Mouse (Mus musculus) neural tube, embryonic 12.5 days (tissue): ENCODE results near the gene Sp2. TPM values are rescaled to one million over a fixed set of nuclear protein-coding genes. Genes with fewer than 3 reads are reported as not detected.

Source experiments
- ATAC-seq: fragments of 200-750 bp; cut with Nextera tagmentation; 2 replicates; pipeline ENCODE4 v1.8.0; 2017; ENCODE audit warnings: low read depth, mild to moderate bottlenecking, moderate TSS enrichment, moderate library complexity; ENCODE audit not compliant: low FRiP score
- H3K27ac ChIP-seq: fragments of 300-500 bp; sonication (generic); 2 replicates; pipeline ENCODE4 v1.5.1; 2016
- H3K27me3 ChIP-seq: fragments of 300-500 bp; sonication (generic); replicated peaks from 2 replicates; pipeline ENCODE4 v1.6.1; 2016; ENCODE audit warnings: mild to moderate bottlenecking
- H3K36me3 ChIP-seq: fragments of 300-500 bp; sonication (generic); 2 replicates; pipeline ENCODE4 v1.6.1; 2016; ENCODE audit warnings: mild to moderate bottlenecking
- H3K4me1 ChIP-seq: fragments of 300-500 bp; sonication (generic); 2 replicates; pipeline ENCODE4 v1.6.1; 2016
- H3K4me2 ChIP-seq: fragments of 300-500 bp; sonication (generic); replicated peaks from 2 replicates; pipeline ENCODE4 v1.6.1; 2016; ENCODE audit warnings: mild to moderate bottlenecking
- H3K4me3 ChIP-seq: fragments of 300-500 bp; sonication (generic); 2 replicates; pipeline ENCODE4 v1.5.1; 2016
- H3K9ac ChIP-seq: fragments of 300-500 bp; sonication (generic); 2 replicates; pipeline ENCODE4 v1.6.1; 2016; ENCODE audit warnings: mild to moderate bottlenecking
- H3K9me3 ChIP-seq: fragments of 300-500 bp; sonication (generic); 2 replicates; pipeline ENCODE4 v1.6.1; 2016; ENCODE audit warnings: mild to moderate bottlenecking
- WGBS: fragments of 180-500 bp; shearing (Covaris S2); methylation state at CpG from one replicate; pipeline ENCODE4 v1.1.7; 2016; 5-methylcytosine and 5-hydroxymethylcytosine counted together
- polyA plus RNA-seq: library from polyadenylated mRNA; unstranded; fragments of >200 nt; fragmentation: Nextera tagmentation; extraction: Ambion mirVana; gene quantifications from 2 replicates; pipeline ENCODE4 v1.2.1, GENCODE M21; 2016

Sp2 gene
- polyA plus RNA-seq, 1 experiment from 2014 or later, result 20.4 TPM

DNA sequence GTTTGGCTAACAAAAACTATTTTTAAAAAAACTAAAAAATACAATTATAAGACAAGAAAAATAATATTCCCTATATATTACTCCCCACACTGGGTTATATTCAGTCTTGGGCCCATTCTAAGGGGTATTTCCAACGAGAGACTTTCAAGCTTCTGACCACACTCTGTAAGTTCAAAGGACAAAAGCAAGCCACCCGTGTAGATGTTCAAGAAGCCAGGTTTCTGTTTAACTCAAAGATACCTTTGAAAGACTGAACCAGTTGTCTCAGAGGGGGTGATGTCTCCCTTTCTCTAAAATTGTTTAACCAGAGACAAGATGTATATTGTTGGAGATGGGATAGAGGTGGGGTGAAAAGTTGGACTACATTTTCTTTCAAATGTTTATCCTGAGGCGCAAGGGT is 16.6 kb downstream of the Sp2 start:
- no peak overlapping the region for H3K27ac ChIP-seq
- 91% methylated on average over 3 of the region's 3 CpGs for WGBS
- ATAC-seq, result no peak

DNA sequence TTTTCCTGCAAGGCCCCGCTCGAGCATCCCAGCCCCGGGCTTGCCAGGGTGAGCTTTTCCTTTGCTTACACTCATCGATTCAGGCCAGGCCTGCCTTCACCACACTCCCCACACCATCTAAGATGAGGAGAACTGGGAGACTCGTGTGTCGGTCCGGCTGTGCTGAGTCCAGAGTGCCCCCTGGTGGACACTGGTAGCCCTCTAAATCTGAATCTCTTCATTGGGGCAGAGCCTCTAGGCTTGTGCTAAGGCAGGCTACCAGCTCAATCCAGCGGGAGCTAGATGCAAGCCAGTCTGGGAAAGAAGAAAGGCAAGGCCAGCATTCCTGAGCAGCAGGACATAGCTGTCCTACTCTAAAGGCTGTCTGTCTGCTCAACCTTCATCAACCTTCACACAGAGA is 19.2 kb downstream of the Sp2 start:
- no peaks in the 10 kb centered on the region for H3K9me3 ChIP-seq
- ATAC-seq, result 0 out of 2 replicates have a peak, but pooled peaks have one; percentile 37
- H3K4me1 ChIP-seq, result peaks cover under 1% of the 10 kb centered on the region; the same call in 1 of the 2 replicates
- no peaks in the 10 kb centered on the region for H3K27me3 ChIP-seq
- H3K9ac ChIP-seq, result no peak overlapping the region
- WGBS, result 20% methylated on average over 8 of the region's 8 CpGs
- H3K4me2 ChIP-seq, result no peak overlapping the region
- H3K36me3 ChIP-seq, result peaks cover 41% of the 10 kb centered on the region
- H3K4me3 ChIP-seq, result no peak overlapping the region
- H3K27ac ChIP-seq, result no peak overlapping the region

More for the DNA sequence above, 16.6 kb downstream of the Sp2 start:
- Histone ChIP-seq H3K36me3 (peaks cover 19% of the 10 kb centered on the region), H3K27me3 (no peaks in the 10 kb centered on the region), H3K9ac (no peak overlapping the region), H3K4me1 (peaks cover 5% of the 10 kb centered on the region; the same call in 1 of the 2 replicates), H3K4me2 (no peak overlapping the region), H3K9me3 (no peaks in the 10 kb centered on the region), H3K4me3 (no peak overlapping the region)

DNA sequence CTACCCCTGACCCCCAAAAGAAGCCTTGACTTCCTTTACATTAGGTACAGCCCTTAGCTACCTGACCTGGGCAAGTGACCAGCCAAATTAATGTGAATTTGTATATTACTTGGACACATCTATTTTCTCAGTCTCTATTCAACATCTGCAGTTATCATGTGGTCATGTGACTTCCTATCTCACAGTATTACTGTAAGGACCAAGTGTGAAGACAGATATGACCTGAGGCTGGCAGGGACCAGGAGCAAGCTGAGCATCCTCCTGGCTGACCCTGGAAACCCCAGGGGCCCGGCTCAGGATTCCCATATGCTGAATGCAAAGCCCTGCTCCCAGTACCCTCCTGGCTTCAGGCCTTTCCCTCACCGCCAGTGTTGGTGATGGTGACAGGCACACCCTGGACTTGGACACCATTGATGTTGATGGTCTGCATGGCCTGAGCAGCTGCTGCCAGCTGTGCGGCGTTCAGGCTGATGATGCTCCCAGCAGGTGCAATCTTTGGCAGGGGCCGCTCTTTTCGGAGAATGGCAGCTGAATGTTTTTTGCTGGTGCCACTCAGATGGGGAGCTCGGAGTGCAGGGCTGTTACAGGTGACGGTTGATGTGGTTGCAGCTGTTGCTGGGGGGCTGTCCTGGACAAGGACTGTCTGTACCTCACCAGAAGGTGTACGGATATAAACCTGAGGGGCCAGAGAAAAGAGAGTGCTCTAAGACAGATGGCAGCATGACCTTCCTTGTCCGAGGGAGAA is 25.5 kb downstream of the Sp2 start:
- Histone ChIP-seq H3K27ac (no peak overlapping the region), H3K4me1 (no peaks in the 10 kb centered on the region), H3K9me3 (no peaks in the 10 kb centered on the region), H3K27me3 (no peaks in the 10 kb centered on the region), H3K9ac (no peak overlapping the region), H3K4me2 (no peak overlapping the region), H3K36me3 (peaks cover 88% of the 10 kb centered on the region), H3K4me3 (no peak overlapping the region)
- ATAC-seq, result no peak
- WGBS, result 92% methylated on average over 10 of the region's 10 CpGs

DNA sequence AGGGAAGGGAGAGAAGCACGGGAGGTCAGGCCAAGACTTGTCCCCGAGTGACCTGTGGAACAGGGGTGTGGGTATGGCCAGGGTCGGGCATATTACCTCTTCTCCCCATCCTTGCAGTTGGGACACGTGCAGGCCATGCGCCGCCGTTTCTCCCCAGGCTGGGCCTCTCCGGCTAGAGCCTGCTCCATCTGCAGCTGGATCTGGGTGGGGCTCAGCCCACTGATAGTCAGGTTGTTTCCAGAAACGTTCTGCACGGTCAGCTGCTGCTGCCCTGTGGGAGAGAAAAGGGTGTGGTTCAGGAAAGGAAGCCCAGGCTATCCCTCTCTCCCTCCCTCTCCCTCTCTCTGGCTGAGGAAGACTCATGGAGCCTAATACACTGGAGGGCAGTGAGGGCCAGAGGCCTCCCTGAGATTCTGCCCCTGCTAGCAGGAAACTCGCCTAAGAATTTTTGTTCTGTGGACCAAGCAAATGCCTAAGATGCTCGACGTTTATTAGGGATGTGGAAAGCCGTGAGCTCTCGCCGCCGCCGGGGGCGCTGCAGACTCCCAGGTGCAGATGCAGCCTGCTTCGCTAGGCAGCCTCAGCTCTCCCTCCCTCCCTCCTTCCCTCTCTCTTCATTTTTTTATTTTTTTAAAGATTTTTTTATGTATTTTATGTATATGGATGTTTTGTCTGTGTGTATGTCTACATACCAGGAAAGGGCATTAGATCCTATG is 26.6 kb downstream of the Sp2 start:
- no peak overlapping the region for H3K4me2 ChIP-seq
- H3K27ac ChIP-seq, result no peak overlapping the region
- no peak for ATAC-seq
- no peaks in the 10 kb centered on the region for H3K9me3 ChIP-seq
- H3K36me3 ChIP-seq, result peaks cover 88% of the 10 kb centered on the region
- H3K9ac ChIP-seq, result no peak overlapping the region
- no peaks in the 10 kb centered on the region for H3K27me3 ChIP-seq
- H3K4me1 ChIP-seq, result no peaks in the 10 kb centered on the region
- H3K4me3 ChIP-seq, result no peak overlapping the region
- WGBS, result 66% methylated on average over 20 of the region's 20 CpGs

DNA sequence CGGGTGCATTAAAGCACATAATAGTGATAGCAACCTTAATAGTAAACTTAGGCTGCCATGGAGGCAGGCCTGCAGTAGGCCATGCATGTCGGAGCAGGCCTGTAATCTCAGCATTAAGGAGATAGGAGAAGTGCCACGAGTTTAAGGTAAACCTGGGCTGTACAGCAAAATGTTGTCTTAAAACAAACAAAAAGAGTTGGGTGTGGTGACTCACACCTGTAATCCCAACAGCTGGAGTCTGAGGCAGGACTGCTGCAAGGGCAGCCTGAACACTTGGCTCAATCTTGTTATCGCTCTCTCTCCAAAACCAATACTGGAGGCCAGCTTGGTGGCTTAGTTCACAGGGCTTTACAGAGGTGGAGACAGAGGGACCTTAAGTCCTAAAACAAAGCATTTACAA is 27.7 kb downstream of the Sp2 start:
- no peaks in the 10 kb centered on the region for H3K9me3 ChIP-seq
- no peak overlapping the region for H3K4me3 ChIP-seq
- no peak overlapping the region for H3K9ac ChIP-seq
- no peak for ATAC-seq
- no peak overlapping the region for H3K27ac ChIP-seq
- H3K4me2 ChIP-seq, result no peak overlapping the region
- H3K36me3 ChIP-seq, result peaks cover 83% of the 10 kb centered on the region
- H3K27me3 ChIP-seq, result no peaks in the 10 kb centered on the region
- no peaks in the 10 kb centered on the region for H3K4me1 ChIP-seq
- 94% methylated on average over 4 of the region's 4 CpGs for WGBS

- no peak overlapping the region for H3K4me2 ChIP-seq
- H3K9me3 ChIP-seq, result no peaks in the 10 kb centered on the region
- 80% methylated on average over 6 of the region's 6 CpGs for WGBS
- peaks cover 67% of the 10 kb centered on the region for H3K36me3 ChIP-seq
- H3K9ac ChIP-seq, result no peak overlapping the region
- H3K4me3 ChIP-seq, result no peak overlapping the region
- H3K27me3 ChIP-seq, result no peaks in the 10 kb centered on the region
- H3K4me1 ChIP-seq, result no peaks in the 10 kb centered on the region
- H3K27ac ChIP-seq, result no peak overlapping the region
- ATAC-seq, result no peak
Measured at GRCm38 (mm10) chr11:96952896-96953295, 29.9 kb downstream of the Sp2 start.

- WGBS, result 88% methylated on average over 10 of the region's 10 CpGs
- Histone ChIP-seq H3K36me3 (peaks cover 62% of the 10 kb centered on the region), H3K27ac (no peak overlapping the region), H3K27me3 (no peaks in the 10 kb centered on the region), H3K4me2 (no peak overlapping the region), H3K9ac (no peak overlapping the region), H3K4me3 (no peak overlapping the region), H3K9me3 (no peaks in the 10 kb centered on the region), H3K4me1 (no peaks in the 10 kb centered on the region)
- ATAC-seq, result no peak
Measured at GRCm38 (mm10) chr11:96952426-96952825, 30.3 kb downstream of the Sp2 start.

DNA sequence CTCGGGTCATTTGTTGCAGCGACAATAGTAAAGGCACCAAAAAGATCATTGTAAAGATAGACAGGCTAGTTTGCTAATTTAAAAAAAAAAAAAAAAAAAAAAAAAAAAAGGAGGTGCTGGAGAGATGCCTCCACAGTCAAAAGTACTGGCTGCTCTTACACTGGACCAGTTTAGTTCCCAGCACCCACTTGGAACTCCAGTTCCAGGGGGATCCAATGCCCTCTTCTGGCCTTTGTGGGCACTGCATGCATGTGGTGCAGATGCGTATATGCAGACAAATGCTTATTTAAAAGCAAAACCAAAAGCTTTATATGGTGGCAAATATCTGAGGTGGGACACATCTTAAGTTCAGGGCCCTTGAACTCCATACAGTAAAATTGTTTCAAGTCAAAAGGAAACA is 32.0 kb downstream of the Sp2 start:
- Histone ChIP-seq H3K4me2 (no peak overlapping the region), H3K4me3 (no peak overlapping the region), H3K27me3 (no peaks in the 10 kb centered on the region), H3K4me1 (no peaks in the 10 kb centered on the region), H3K36me3 (peaks cover 47% of the 10 kb centered on the region), H3K9me3 (no peaks in the 10 kb centered on the region), H3K27ac (no peak overlapping the region), H3K9ac (no peak overlapping the region)
- ATAC-seq, result no peak
- WGBS, result over 99% methylated on average over 3 of the region's 3 CpGs

GRCm38 (mm10) chr11:96947849-96948248 is 34.9 kb downstream of the Sp2 start:
- 96% methylated on average over 4 of the region's 4 CpGs for WGBS

DNA sequence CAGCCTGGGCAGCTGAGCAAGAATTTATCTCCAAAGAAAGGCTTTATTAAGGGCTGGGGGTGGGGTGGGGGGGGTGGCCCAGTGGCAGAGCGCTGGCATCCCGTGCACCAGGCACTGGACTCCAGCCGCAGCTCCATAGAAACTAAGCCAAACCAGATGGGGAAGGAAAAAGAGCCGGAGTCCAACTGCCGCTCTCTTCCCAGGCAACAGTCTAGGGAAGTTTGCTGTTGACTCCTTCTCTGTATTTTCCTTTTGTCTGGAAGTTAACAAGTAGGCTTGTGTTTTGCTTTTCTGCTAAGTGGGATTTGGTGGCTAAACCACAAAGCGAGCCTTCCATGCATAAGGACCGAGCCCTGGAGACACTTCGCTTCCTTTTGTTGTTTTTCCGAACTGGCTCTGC is 36.3 kb downstream of the Sp2 start:
- WGBS, result 89% methylated on average over 9 of the region's 9 CpGs
- ATAC-seq, result no peak
- Histone ChIP-seq H3K4me1 (peaks cover 11% of the 10 kb centered on the region), H3K9ac (no peak overlapping the region), H3K4me2 (no peak overlapping the region), H3K27me3 (no peaks in the 10 kb centered on the region), H3K9me3 (no peaks in the 10 kb centered on the region), H3K27ac (no peak overlapping the region), H3K4me3 (no peak overlapping the region), H3K36me3 (peaks cover 8% of the 10 kb centered on the region)

More at GRCm38 (mm10) chr11:96947849-96948248, 34.9 kb downstream of the Sp2 start:
- no peak overlapping the region for H3K4me2 ChIP-seq
- H3K27me3 ChIP-seq, result no peaks in the 10 kb centered on the region
- H3K9me3 ChIP-seq, result no peaks in the 10 kb centered on the region
- no peak overlapping the region for H3K9ac ChIP-seq
- peaks cover 11% of the 10 kb centered on the region for H3K4me1 ChIP-seq
- H3K36me3 ChIP-seq, result peaks cover 21% of the 10 kb centered on the region
- ATAC-seq, result no peak
- no peak overlapping the region for H3K4me3 ChIP-seq
- no peak overlapping the region for H3K27ac ChIP-seq

GRCm38 (mm10) chr11:96944844-96945580 is 37.7 kb downstream of the Sp2 start:
- Histone ChIP-seq H3K27me3 (no peaks in the 10 kb centered on the region), H3K36me3 (no peaks in the 10 kb centered on the region), H3K27ac (no peak overlapping the region), H3K4me3 (no peak overlapping the region; the same call in 1 of the 2 replicates), H3K9me3 (no peaks in the 10 kb centered on the region), H3K4me1 (peaks cover 11% of the 10 kb centered on the region), H3K4me2 (peak overlapping the region; percentile 92), H3K9ac (no peak overlapping the region)
- ATAC-seq, result no peak
- 85% methylated on average over 14 of the region's 14 CpGs for WGBS

DNA sequence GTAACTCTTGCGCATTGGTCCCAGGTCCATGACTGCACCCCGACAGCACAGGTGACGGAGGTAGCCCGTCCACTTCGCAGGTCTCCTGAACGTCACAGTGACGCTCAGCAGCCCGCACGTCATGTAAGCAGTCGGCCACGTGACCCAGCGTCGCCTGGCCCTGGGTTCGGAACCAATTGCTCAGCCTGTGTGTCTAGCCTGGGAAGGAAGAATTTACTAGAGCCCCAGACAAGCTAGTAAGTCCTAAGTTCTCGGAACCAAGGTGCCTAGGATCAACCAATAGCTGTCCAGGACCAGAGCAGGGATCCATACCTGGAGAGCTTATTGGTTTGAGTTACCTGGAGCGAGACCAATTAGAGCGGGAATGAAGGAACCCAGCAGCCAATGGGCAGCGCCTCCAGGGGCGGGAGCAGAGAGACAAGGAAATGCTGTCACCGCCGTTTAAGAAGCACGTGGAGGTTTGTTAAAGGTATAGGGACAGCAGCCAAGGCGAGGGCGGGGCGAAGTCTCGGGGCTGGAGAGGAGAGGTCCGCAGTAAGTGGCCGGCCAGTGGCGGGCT is 38.9 kb downstream of the Sp2 start, which contains the start of gene Pnpo:
TSS of gene Pnpo (minus strand) at position 241 of the 559 bp plus-strand sequence.
- ATAC-seq, result peak; percentile 95
- Histone ChIP-seq H3K4me3 (peak within 1 kb of the TSS; percentile 49), H3K36me3 (no peaks in the 10 kb centered on the region), H3K27me3 (no peaks in the 10 kb centered on the region), H3K9ac (peak within 1 kb of the TSS; percentile 60), H3K27ac (no peak within 1 kb of the TSS), H3K4me2 (peak within 1 kb of the TSS; percentile 92), H3K4me1 (peaks cover 11% of the 10 kb centered on the region), H3K9me3 (no peaks in the 10 kb centered on the region)
- under 1% methylated on average over 29 of the region's 29 CpGs for WGBS
